Mouse (Mus musculus): ENCODE measurements around the gene Defb47. TPM values are rescaled to one million over a fixed set of nuclear protein-coding genes. Genes with fewer than 3 reads are reported as not detected.

Gene Defb47
- polyA plus RNA-seq, 1 experiment, result not detected

GRCm38 (mm10) chr14:62998977-62999376 lies 1.1 kb downstream of the Defb47 start:
- no peak for TF ChIP-seq POLR2A (IDR thresholded peaks at IDR 0.05; ENCODE audit: borderline replicate concordance, extremely low read depth, low read depth, low read length)
- 82% methylated on average over 4 of the region's 4 CpGs for WGBS
- Histone ChIP-seq H3K4me1 (ENCODE audit: control insufficient read depth, insufficient read depth, low read length) (no peaks in the 10 kb centered on the region), H3K4me3 (replicated peaks; ENCODE audit: extremely low read depth, low read depth, low read length) (no peak overlapping the region)
- DNase-seq, result no peak

- 22% methylated on average over 2 of the region's 2 CpGs for WGBS
- Histone ChIP-seq H3K4me1 (ENCODE audit: control insufficient read depth, insufficient read depth, low read length) (no peaks in the 10 kb centered on the region), H3K4me3 (replicated peaks; ENCODE audit: extremely low read depth, low read depth, low read length) (no peak overlapping the region)
- no peak for TF ChIP-seq CTCF (IDR thresholded peaks at IDR 0.05; ENCODE audit: insufficient read depth, low read length)
- no peak for TF ChIP-seq POLR2A (IDR thresholded peaks at IDR 0.05; ENCODE audit: borderline replicate concordance, extremely low read depth, low read depth, low read length)
- DNase-seq, result no peak
Observed at GRCm38 (mm10) chr14:63002588-63002987, 4.7 kb downstream of the Defb47 start.

GRCm38 (mm10) chr14:63011471-63011870 lies 13.6 kb downstream of the Defb47 start, which contains the start of gene Defb43:
Gene Defb43 (plus strand): TSS chr14:63011771.
- WGBS, result 93% methylated on average over 5 of the region's 5 CpGs
- Histone ChIP-seq H3K4me3 (replicated peaks; ENCODE audit: extremely low read depth, low read depth, low read length) (no peak within 1 kb of the TSS), H3K4me1 (ENCODE audit: control insufficient read depth, insufficient read depth, low read length) (no peaks in the 10 kb centered on the region)
- no peak for DNase-seq
- TF ChIP-seq POLR2A (IDR thresholded peaks at IDR 0.05; ENCODE audit: borderline replicate concordance, extremely low read depth, low read depth, low read length), result no peak
- TF ChIP-seq CTCF (IDR thresholded peaks at IDR 0.05; ENCODE audit: insufficient read depth, low read length), result no peak

- no peak for DNase-seq
- 53% methylated on average over 4 of the region's 4 CpGs for WGBS
- TF ChIP-seq POLR2A (IDR thresholded peaks at IDR 0.05; ENCODE audit: borderline replicate concordance, extremely low read depth, low read depth, low read length), result no peak
- no peak for TF ChIP-seq CTCF (IDR thresholded peaks at IDR 0.05; ENCODE audit: insufficient read depth, low read length)
- no peaks in the 10 kb centered on the region for H3K4me1 ChIP-seq (ENCODE audit: control insufficient read depth, insufficient read depth, low read length)
- no peak overlapping the region for H3K4me3 ChIP-seq (replicated peaks; ENCODE audit: extremely low read depth, low read depth, low read length)
Observed at GRCm38 (mm10) chr14:63013082-63013481, 15.2 kb downstream of the Defb47 start.

GRCm38 (mm10) chr14:63014667-63015066 lies 16.8 kb downstream of the Defb47 start:
- Histone ChIP-seq H3K4me3 (replicated peaks; ENCODE audit: extremely low read depth, low read depth, low read length) (no peak overlapping the region), H3K4me1 (ENCODE audit: control insufficient read depth, insufficient read depth, low read length) (no peaks in the 10 kb centered on the region)
- WGBS, result 65% methylated on average over 4 of the region's 4 CpGs
- no peak for DNase-seq
- no peak for TF ChIP-seq POLR2A (IDR thresholded peaks at IDR 0.05; ENCODE audit: borderline replicate concordance, extremely low read depth, low read depth, low read length)
- TF ChIP-seq CTCF (IDR thresholded peaks at IDR 0.05; ENCODE audit: insufficient read depth, low read length), result no peak

- no peak overlapping the region for H3K4me3 ChIP-seq (replicated peaks; ENCODE audit: extremely low read depth, low read depth, low read length)
- no peak for TF ChIP-seq CTCF (IDR thresholded peaks at IDR 0.05; ENCODE audit: insufficient read depth, low read length)
- TF ChIP-seq POLR2A (IDR thresholded peaks at IDR 0.05; ENCODE audit: borderline replicate concordance, extremely low read depth, low read depth, low read length), result no peak
- 42% methylated on average over 6 of the region's 6 CpGs for WGBS
- no peak for DNase-seq
- H3K4me1 ChIP-seq (ENCODE audit: control insufficient read depth, insufficient read depth, low read length), result no peaks in the 10 kb centered on the region
Observed at GRCm38 (mm10) chr14:63020524-63021156, 22.8 kb downstream of the Defb47 start.

- no peak for TF ChIP-seq POLR2A (IDR thresholded peaks at IDR 0.05; ENCODE audit: borderline replicate concordance, extremely low read depth, low read depth, low read length)
- TF ChIP-seq CTCF (IDR thresholded peaks at IDR 0.05; ENCODE audit: insufficient read depth, low read length), result no peak
- no peak for DNase-seq
- Histone ChIP-seq H3K4me3 (replicated peaks; ENCODE audit: extremely low read depth, low read depth, low read length) (no peak within 1 kb of the TSS), H3K4me1 (ENCODE audit: control insufficient read depth, insufficient read depth, low read length) (no peaks in the 10 kb centered on the region)
- WGBS, result 55% methylated on average over 3 of the region's 3 CpGs
Observed at GRCm38 (mm10) chr14:63046691-63047090, 48.8 kb downstream of the Defb47 start, which contains the start of gene Defb42. Gene Defb42 (plus strand): TSS chr14:63046991.

- no peak for DNase-seq
- no peaks in the 10 kb centered on the region for H3K4me1 ChIP-seq (ENCODE audit: control insufficient read depth, insufficient read depth, low read length)
- no peak for TF ChIP-seq POLR2A (IDR thresholded peaks at IDR 0.05; ENCODE audit: borderline replicate concordance, extremely low read depth, low read depth, low read length)
- H3K4me3 ChIP-seq (replicated peaks; ENCODE audit: extremely low read depth, low read depth, low read length), result no peak within 1 kb of the TSS
- 69% methylated on average over 13 of the region's 14 CpGs for WGBS
Observed at GRCm38 (mm10) chr14:63049910-63050370, 52.1 kb downstream of the Defb47 start, which contains the start of gene Defb30. Gene Defb30 (minus strand): TSS chr14:63049960.

Other genes with a start within 250 kb of the Defb47 start
- 4.9 and 5.9 TPM in 2 replicates for gene Ints6, start 236.9 kb upstream of the Defb47 start, polyA plus RNA-seq (2012; rRNA removed)
- 6.4 and 9.5 TPM in 2 replicates for gene Wdfy2, start 160.4 kb upstream of the Defb47 start, polyA plus RNA-seq (2012; rRNA removed)
- gene Defb48, start 13.6 kb upstream of the Defb47 start, polyA plus RNA-seq (2012; rRNA removed), result not detected in 2 replicates
- gene Defb43, start 13.7 kb downstream of the Defb47 start, polyA plus RNA-seq (2012; rRNA removed), result not detected in 2 replicates
- gene Defb42, start 48.9 kb downstream of the Defb47 start, polyA plus RNA-seq (2012; rRNA removed), result 0.76 TPM in 1 of 2 replicates, not detected in the other
- not detected in 2 replicates for gene Defb30, start 51.9 kb downstream of the Defb47 start, polyA plus RNA-seq (2012; rRNA removed)